Mouse (Mus musculus): ENCODE measurements at regions not wholly inside any gene's neighbourhood (a gene's known extent, or its start where the extent isn't known, plus 50 kb on each side); places are given as distances from the start of the nearest gene placed in this dataset.

DNA sequence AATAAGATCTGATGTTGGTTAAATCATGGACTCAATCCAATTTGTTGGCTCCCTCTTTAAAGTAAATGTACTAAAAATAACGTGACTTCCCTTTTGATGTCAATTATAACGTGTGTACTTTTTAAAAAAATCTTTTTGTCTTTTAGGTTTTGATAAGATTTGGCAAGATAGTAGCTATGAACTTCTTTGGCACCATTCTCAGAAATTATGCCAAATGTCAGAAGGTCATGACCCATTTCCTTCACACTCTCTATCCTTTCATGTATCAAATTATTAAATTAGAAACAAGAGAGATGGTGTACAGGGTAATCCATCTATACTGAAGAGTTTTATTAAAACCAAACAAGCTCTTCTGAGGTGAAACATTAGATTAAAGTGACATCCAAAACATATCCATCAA is 121.4 kb upstream of the Dph6 start:
- WGBS: 84% methylated on average over 2 of the region's 2 CpGs
- H3K27ac ChIP-seq (ENCODE audit: low read depth, low read length): no peak overlapping the region
- H3K27me3 ChIP-seq (ENCODE audit: control insufficient read depth, insufficient read depth, low read length): no peaks in the 10 kb centered on the region
- H3K4me2 ChIP-seq (ENCODE audit: low read depth, low read length, severe bottlenecking): no peak overlapping the region
- no peak overlapping the region for H3K9ac ChIP-seq (ENCODE audit: low read length)
- H3K36me3 ChIP-seq (ENCODE audit: control insufficient read depth, insufficient read depth, low read length): no peaks in the 10 kb centered on the region
- H3K9me3 ChIP-seq (ENCODE audit: control insufficient read depth, low read length): no peaks in the 10 kb centered on the region
- H3K4me3 ChIP-seq (ENCODE audit: low read depth, low read length): no peak overlapping the region
- no peaks in the 10 kb centered on the region for H3K4me1 ChIP-seq (replicated peaks; ENCODE audit: control insufficient read depth, insufficient read depth, low read length)
- ATAC-seq (replicated peaks; ENCODE audit: low FRiP score) (no peak), DNase-seq (ENCODE audit: low spot score) (no peak)

DNA sequence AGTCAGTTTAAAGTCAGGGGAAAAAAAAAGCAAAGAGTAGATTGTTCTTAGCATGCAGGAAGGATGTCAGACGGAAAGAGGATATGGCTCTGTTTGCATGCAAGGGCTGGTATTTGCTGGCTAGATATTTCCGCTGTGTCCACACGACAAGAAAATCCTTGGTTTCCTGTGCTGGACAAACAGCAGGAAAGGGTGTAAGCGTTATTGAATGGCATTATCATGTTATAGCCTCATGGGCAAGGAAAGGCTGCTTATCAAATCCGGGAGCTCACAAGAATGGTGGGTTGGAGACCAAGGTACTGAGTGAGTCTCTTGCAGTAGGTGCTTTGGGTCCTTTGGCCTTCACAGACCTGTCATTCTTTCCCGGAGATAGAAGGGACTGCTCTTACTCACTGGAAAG is 127.7 kb upstream of the Dph6 start:
- Histone ChIP-seq H3K4me1 (replicated peaks; ENCODE audit: control insufficient read depth, insufficient read depth, low read length) (no peaks in the 10 kb centered on the region), H3K4me2 (ENCODE audit: low read depth, low read length, severe bottlenecking) (no peak overlapping the region), H3K27ac (ENCODE audit: low read depth, low read length) (no peak overlapping the region), H3K9me3 (ENCODE audit: control insufficient read depth, low read length) (no peaks in the 10 kb centered on the region), H3K9ac (ENCODE audit: low read length) (no peak overlapping the region), H3K36me3 (ENCODE audit: control insufficient read depth, insufficient read depth, low read length) (no peaks in the 10 kb centered on the region), H3K4me3 (ENCODE audit: low read depth, low read length) (no peak overlapping the region), H3K27me3 (ENCODE audit: control insufficient read depth, insufficient read depth, low read length) (no peaks in the 10 kb centered on the region)
- DNase-seq (ENCODE audit: low spot score) (no peak), ATAC-seq (replicated peaks; ENCODE audit: low FRiP score) (no peak)
- 85% methylated on average over 6 of the region's 6 CpGs for WGBS

DNA sequence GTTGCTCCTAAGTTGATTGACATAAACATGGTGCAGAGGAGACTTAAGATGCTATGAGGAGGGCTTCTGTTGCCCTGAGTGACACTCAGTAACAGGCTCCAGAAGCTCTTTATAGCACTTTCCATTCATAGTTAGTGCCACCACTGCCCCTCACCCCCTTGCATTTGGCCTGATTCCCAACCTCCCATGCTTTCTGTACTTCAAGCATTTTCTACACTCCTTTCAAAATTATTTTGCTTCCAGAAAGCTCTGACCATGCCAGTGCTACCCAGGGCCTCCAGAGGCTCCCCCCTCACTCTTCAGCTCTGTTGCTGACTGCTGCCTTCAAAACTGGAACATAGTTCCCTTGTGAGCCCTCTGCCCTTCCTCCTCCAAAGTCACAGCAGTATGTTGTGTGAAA is 129.4 kb upstream of the Dph6 start:
- no peak overlapping the region for H3K4me2 ChIP-seq (ENCODE audit: low read depth, low read length, severe bottlenecking)
- no peak overlapping the region for H3K4me3 ChIP-seq (ENCODE audit: low read depth, low read length)
- H3K9ac ChIP-seq (ENCODE audit: low read length): no peak overlapping the region
- DNase-seq (ENCODE audit: low spot score): no peak
- no peaks in the 10 kb centered on the region for H3K36me3 ChIP-seq (ENCODE audit: control insufficient read depth, insufficient read depth, low read length)
- no peak for ATAC-seq (replicated peaks; ENCODE audit: low FRiP score)
- no peak overlapping the region for H3K27ac ChIP-seq (ENCODE audit: low read depth, low read length)
- H3K27me3 ChIP-seq (ENCODE audit: control insufficient read depth, insufficient read depth, low read length): no peaks in the 10 kb centered on the region
- no peaks in the 10 kb centered on the region for H3K9me3 ChIP-seq (ENCODE audit: control insufficient read depth, low read length)
- H3K4me1 ChIP-seq (replicated peaks; ENCODE audit: control insufficient read depth, insufficient read depth, low read length): no peaks in the 10 kb centered on the region

DNA sequence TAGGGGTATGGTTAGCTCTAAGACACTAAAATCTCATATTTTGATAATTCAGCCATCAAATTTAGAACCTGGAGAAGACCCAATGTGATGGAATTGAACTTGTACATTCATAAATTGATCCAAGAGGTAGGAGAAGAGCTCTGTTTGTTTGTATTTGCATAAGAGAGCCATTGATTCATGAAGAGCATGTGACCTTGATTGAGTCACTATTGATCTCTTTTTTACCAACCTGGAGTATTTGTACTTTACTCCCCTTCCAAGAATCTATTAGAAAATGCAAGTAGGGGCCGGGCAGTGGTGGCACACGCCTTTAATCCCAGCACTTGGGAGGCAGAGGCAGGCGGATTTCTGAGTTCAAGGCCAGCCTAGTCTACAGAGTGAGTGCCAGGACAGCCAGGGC is 133.5 kb upstream of the Dph6 start:
- no peak overlapping the region for H3K9ac ChIP-seq (ENCODE audit: low read length)
- H3K36me3 ChIP-seq (ENCODE audit: control insufficient read depth, insufficient read depth, low read length): no peaks in the 10 kb centered on the region
- H3K27ac ChIP-seq (ENCODE audit: low read depth, low read length): no peak overlapping the region
- no peak overlapping the region for H3K4me3 ChIP-seq (ENCODE audit: low read depth, low read length)
- ATAC-seq (replicated peaks; ENCODE audit: low FRiP score): no peak
- H3K4me1 ChIP-seq (replicated peaks; ENCODE audit: control insufficient read depth, insufficient read depth, low read length): no peaks in the 10 kb centered on the region
- WGBS: 86% methylated on average over 3 of the region's 3 CpGs
- H3K4me2 ChIP-seq (ENCODE audit: low read depth, low read length, severe bottlenecking): no peak overlapping the region
- H3K9me3 ChIP-seq (ENCODE audit: control insufficient read depth, low read length): no peaks in the 10 kb centered on the region
- DNase-seq (ENCODE audit: low spot score): no peak
- H3K27me3 ChIP-seq (ENCODE audit: control insufficient read depth, insufficient read depth, low read length): no peaks in the 10 kb centered on the region

- Histone ChIP-seq H3K27me3 (ENCODE audit: control insufficient read depth, insufficient read depth, low read length) (no peaks in the 10 kb centered on the region), H3K36me3 (ENCODE audit: control insufficient read depth, insufficient read depth, low read length) (no peaks in the 10 kb centered on the region), H3K9ac (ENCODE audit: low read length) (no peak overlapping the region), H3K4me2 (ENCODE audit: low read depth, low read length, severe bottlenecking) (no peak overlapping the region), H3K9me3 (ENCODE audit: control insufficient read depth, low read length) (no peaks in the 10 kb centered on the region), H3K4me3 (ENCODE audit: low read depth, low read length) (no peak overlapping the region), H3K27ac (ENCODE audit: low read depth, low read length) (no peak overlapping the region), H3K4me1 (replicated peaks; ENCODE audit: control insufficient read depth, insufficient read depth, low read length) (no peaks in the 10 kb centered on the region)
- 95% methylated on average over 6 of the region's 6 CpGs for WGBS
- ATAC-seq (replicated peaks; ENCODE audit: low FRiP score): no peak
- DNase-seq (ENCODE audit: low spot score): no peak
Measured at GRCm38 (mm10) chr2:114796630-114797290, 142.0 kb upstream of the Dph6 start.

DNA sequence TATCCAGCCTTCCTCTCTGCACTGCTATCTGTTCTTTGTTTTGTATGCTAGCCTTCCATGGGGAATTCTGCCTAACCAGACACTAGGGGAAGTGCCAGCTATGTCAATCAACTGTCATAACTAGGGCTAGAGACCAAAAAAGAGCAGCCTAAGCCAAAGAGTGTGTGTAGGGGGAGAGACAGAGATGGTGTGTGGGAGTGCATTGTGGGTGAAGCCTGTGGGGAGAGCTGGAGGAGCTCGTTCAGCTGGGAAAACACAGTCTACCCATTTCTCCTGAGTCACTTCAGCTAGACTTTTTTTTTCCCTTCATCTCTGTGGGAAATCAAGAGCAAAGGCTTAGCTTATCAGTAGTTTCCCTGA is 142.5 kb upstream of the Dph6 start:
- Histone ChIP-seq H3K9me3 (ENCODE audit: control insufficient read depth, low read length) (no peaks in the 10 kb centered on the region), H3K36me3 (ENCODE audit: control insufficient read depth, insufficient read depth, low read length) (no peaks in the 10 kb centered on the region), H3K4me2 (ENCODE audit: low read depth, low read length, severe bottlenecking) (no peak overlapping the region), H3K27ac (ENCODE audit: low read depth, low read length) (no peak overlapping the region), H3K27me3 (ENCODE audit: control insufficient read depth, insufficient read depth, low read length) (no peaks in the 10 kb centered on the region), H3K4me1 (replicated peaks; ENCODE audit: control insufficient read depth, insufficient read depth, low read length) (no peaks in the 10 kb centered on the region), H3K4me3 (ENCODE audit: low read depth, low read length) (no peak overlapping the region), H3K9ac (ENCODE audit: low read length) (no peak overlapping the region)
- WGBS: 46% methylated on average over 1 of the region's 1 CpGs
- ATAC-seq (replicated peaks; ENCODE audit: low FRiP score) (no peak), DNase-seq (ENCODE audit: low spot score) (no peak)

- no peak for ATAC-seq (replicated peaks; ENCODE audit: low FRiP score)
Measured at GRCm38 (mm10) chr2:114803241-114803640, 148.5 kb upstream of the Dph6 start.

GRCm38 (mm10) chr2:114803928-114804327 is 149.2 kb upstream of the Dph6 start:
- no peak overlapping the region for H3K27ac ChIP-seq (ENCODE audit: low read depth, low read length)
- 82% methylated on average over 3 of the region's 3 CpGs for whole genome bisulfite sequencing
- no peaks in the 10 kb centered on the region for H3K9me3 ChIP-seq (ENCODE audit: control insufficient read depth, low read length)
- H3K4me2 ChIP-seq (ENCODE audit: low read depth, low read length, severe bottlenecking): no peak overlapping the region
- H3K36me3 ChIP-seq (ENCODE audit: control insufficient read depth, insufficient read depth, low read length): no peaks in the 10 kb centered on the region
- H3K27me3 ChIP-seq (ENCODE audit: control insufficient read depth, insufficient read depth, low read length): no peaks in the 10 kb centered on the region
- no peaks in the 10 kb centered on the region for H3K4me1 ChIP-seq (replicated peaks; ENCODE audit: control insufficient read depth, insufficient read depth, low read length)
- ATAC-seq (replicated peaks; ENCODE audit: low FRiP score): no peak
- no peak for DNase-seq (ENCODE audit: low spot score)
- no peak overlapping the region for H3K9ac ChIP-seq (ENCODE audit: low read length)
- no peak overlapping the region for H3K4me3 ChIP-seq (ENCODE audit: low read depth, low read length)

More at GRCm38 (mm10) chr2:114803241-114803640, 148.5 kb upstream of the Dph6 start:
- H3K9me3 ChIP-seq (ENCODE audit: control insufficient read depth, low read length): no peaks in the 10 kb centered on the region
- no peak overlapping the region for H3K9ac ChIP-seq (ENCODE audit: low read length)
- H3K4me1 ChIP-seq (replicated peaks; ENCODE audit: control insufficient read depth, insufficient read depth, low read length): no peaks in the 10 kb centered on the region
- H3K27ac ChIP-seq (ENCODE audit: low read depth, low read length): no peak overlapping the region
- H3K4me2 ChIP-seq (ENCODE audit: low read depth, low read length, severe bottlenecking): no peak overlapping the region
- no peaks in the 10 kb centered on the region for H3K27me3 ChIP-seq (ENCODE audit: control insufficient read depth, insufficient read depth, low read length)
- DNase-seq (ENCODE audit: low spot score): no peak
- H3K36me3 ChIP-seq (ENCODE audit: control insufficient read depth, insufficient read depth, low read length): no peaks in the 10 kb centered on the region
- WGBS: 81% methylated on average over 3 of the region's 3 CpGs
- no peak overlapping the region for H3K4me3 ChIP-seq (ENCODE audit: low read depth, low read length)

DNA sequence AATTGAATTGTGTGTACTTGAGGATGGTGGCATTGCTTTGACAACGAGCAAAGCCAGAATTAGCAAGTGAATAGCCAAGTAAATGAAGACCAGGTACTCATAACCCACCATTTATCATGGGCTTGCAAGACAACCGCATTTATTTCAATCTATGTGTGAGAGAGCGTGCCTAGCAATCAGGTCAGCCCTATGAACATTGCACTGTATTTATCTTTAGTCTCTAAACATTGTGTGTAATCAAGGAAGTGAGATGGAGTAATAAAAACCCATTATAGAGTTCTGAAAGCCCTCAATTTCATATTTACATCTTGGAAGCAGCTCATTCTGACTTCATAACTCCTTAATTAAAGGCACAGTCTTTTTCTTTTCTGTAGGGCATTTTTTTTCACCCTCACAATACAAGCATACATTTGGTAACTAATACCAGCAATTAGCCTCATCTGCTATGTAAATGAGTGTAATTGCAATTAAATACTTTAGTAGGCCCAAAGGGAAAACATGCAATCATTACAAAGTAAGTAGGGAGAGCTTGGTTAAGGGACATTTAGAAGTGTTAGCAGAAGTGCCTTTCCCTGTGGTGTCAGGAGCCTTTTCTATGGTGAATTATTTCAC is 150.8 kb upstream of the Dph6 start:
- Histone ChIP-seq H3K4me3 (ENCODE audit: low read depth, low read length) (no peak overlapping the region), H3K4me2 (ENCODE audit: low read depth, low read length, severe bottlenecking) (no peak overlapping the region), H3K36me3 (ENCODE audit: control insufficient read depth, insufficient read depth, low read length) (no peaks in the 10 kb centered on the region), H3K27ac (ENCODE audit: low read depth, low read length) (no peak overlapping the region), H3K4me1 (replicated peaks; ENCODE audit: control insufficient read depth, insufficient read depth, low read length) (no peaks in the 10 kb centered on the region), H3K9me3 (ENCODE audit: control insufficient read depth, low read length) (no peaks in the 10 kb centered on the region), H3K9ac (ENCODE audit: low read length) (no peak overlapping the region), H3K27me3 (ENCODE audit: control insufficient read depth, insufficient read depth, low read length) (no peaks in the 10 kb centered on the region)
- no peak for DNase-seq (ENCODE audit: low spot score)
- 75% methylated on average over 3 of the region's 3 CpGs for WGBS
- no peak for ATAC-seq (replicated peaks; ENCODE audit: low FRiP score)
